Mouse (Mus musculus) left cerebral cortex, adult 8-10 months (tissue): Measurements from ENCODE around the gene Krt6b. TPM values are rescaled to one million over a fixed set of nuclear protein-coding genes. Genes with fewer than 3 reads are reported as not detected.

ENCODE experiments used
- microRNA-seq, 2 experiments: library from miRNA; unstranded; fragments of <30 nt; microRNA quantifications; one replicate each; pipeline ENCODE4 v1.2.0; 2022
- total RNA-seq, 4 experiments: library from RNA; stranded (reverse); gene quantifications; 2 replicates each; pipeline ENCODE4 v1.2.4; 2022

Krt6b gene
- total RNA-seq, 4 experiments from 2014 or later, result not detected

Small RNAs within 50 kb of the gene (microRNA-seq; reads per million reads assigned to microRNA genes)
- gene Gm44323, result 0 reads per million in 2 experiments
- 0 reads per million in 2 experiments for gene Gm44342
- gene Gm44383, result 0 reads per million in 2 experiments
- 0 reads per million in 2 experiments for gene Gm44479

Other genes with a start within 250 kb of the Krt6b start
- gene Krt87, start 241.5 kb downstream of the Krt6b start, total RNA-seq, result under 1 TPM in 1 of 4 experiments, not detected in 3; 0.21 TPM
- not detected for gene Krt88, start 232.5 kb downstream of the Krt6b start, total RNA-seq
- not detected for gene Krt81, start 216.5 kb downstream of the Krt6b start, total RNA-seq
- not detected for gene Krt86, start 206.8 kb downstream of the Krt6b start, total RNA-seq
- gene Krt83, start 188.8 kb downstream of the Krt6b start, total RNA-seq, result not detected
- not detected for gene Gm49425, start 163.0 kb downstream of the Krt6b start, total RNA-seq
- gene Krt84, start 147.5 kb downstream of the Krt6b start, total RNA-seq, result not detected
- gene Krt82, start 129.6 kb downstream of the Krt6b start, total RNA-seq, result not detected
- gene Krt90, start 117.3 kb downstream of the Krt6b start, total RNA-seq, result not detected
- not detected for gene Krt75, start 106.4 kb downstream of the Krt6b start, total RNA-seq
- gene Gm5414, start 52.1 kb downstream of the Krt6b start, total RNA-seq, result not detected
- gene Gm5478, start 32.9 kb downstream of the Krt6b start, total RNA-seq, result not detected
- not detected for gene Krt6a, start 14.0 kb upstream of the Krt6b start, total RNA-seq
- not detected for gene Krt5, start 32.6 kb upstream of the Krt6b start, total RNA-seq
- gene Krt71, start 62.8 kb upstream of the Krt6b start, total RNA-seq, result not detected
- gene Krt72, start 106.2 kb upstream of the Krt6b start, total RNA-seq, result not detected
- 1 to 10 TPM in 3 of 4 experiments, under 1 TPM in 1; 0.76 to 1.4 (median 1.1) TPM for gene Krt73, start 122.1 kb upstream of the Krt6b start, total RNA-seq
- gene Krt2, start 137.9 kb upstream of the Krt6b start, total RNA-seq, result under 1 TPM; 0.17 to 0.82 (median 0.39) TPM
- 1 to 10 TPM; 1.7 to 3.3 (median 2.6) TPM for gene Krt1, start 170.5 kb upstream of the Krt6b start, total RNA-seq
- gene Krt77, start 189.4 kb upstream of the Krt6b start, total RNA-seq, result 10 to 100 TPM in 2 of 4 experiments, 1 to 10 TPM in 2; 7.2 to 11.8 (median 10.0) TPM
- not detected for gene Krt76, start 212.6 kb upstream of the Krt6b start, total RNA-seq
- gene Krt4, start 244.4 kb upstream of the Krt6b start, total RNA-seq, result not detected